Mouse (Mus musculus) CH12.LX (cell line): ENCODE measurements around the gene Cdh8.

ENCODE experiments used
- CTCF ChIP-seq, 2 experiments: IDR thresholded peaks in 1 of 2; conservative IDR thresholded peaks in 1 of 2; 2 replicates each; pipeline ENCODE4 v1.5.1; 2011 to 2012; ENCODE audit warnings: low read depth in 2 of 2, low read length in 2 of 2, improper control_type of control experiment in 1 of 2, inconsistent platforms in 1 of 2, mild to moderate bottlenecking in 1 of 2, moderate library complexity in 1 of 2
- E2F4 ChIP-seq: IDR thresholded peaks from 2 replicates; pipeline ENCODE4 v1.6.1; 2011; ENCODE audit warnings: low read depth, low read length, improper control_type of control experiment; ENCODE audit not compliant: insufficient replicate concordance
- EP300 ChIP-seq: IDR thresholded peaks from 2 replicates; pipeline ENCODE4 v1.6.1; 2011; ENCODE audit warnings: low read length, improper control_type of control experiment
- MAX ChIP-seq: IDR thresholded peaks from 2 replicates; pipeline ENCODE4 v1.6.1; 2011; ENCODE audit warnings: low read length, improper control_type of control experiment
- MXI1 ChIP-seq: IDR thresholded peaks from 2 replicates; pipeline ENCODE4 v1.6.1; 2011; ENCODE audit warnings: mild to moderate bottlenecking, low read depth, low read length, improper control_type of control experiment
- NRF1 ChIP-seq: IDR thresholded peaks from 2 replicates; pipeline ENCODE4 v1.6.1; 2014; ENCODE audit warnings: low read depth, mild to moderate bottlenecking, inconsistent platforms, low read length, improper control_type of control experiment, moderate library complexity
- POLR2A ChIP-seq: IDR thresholded peaks from 2 replicates; pipeline ENCODE4 v1.6.1; 2011; ENCODE audit warnings: low read depth, mild to moderate bottlenecking, improper control_type of control experiment, low read length
- POLR2AphosphoS2 ChIP-seq: IDR thresholded peaks from 2 replicates; pipeline ENCODE4 v1.6.1; 2011; ENCODE audit warnings: low read depth, low read length, improper control_type of control experiment
- TCF12 ChIP-seq: IDR thresholded peaks from 2 replicates; pipeline ENCODE4 v1.6.1; 2014; ENCODE audit warnings: low read depth, mild to moderate bottlenecking, inconsistent platforms, low read length, improper control_type of control experiment
- USF1 ChIP-seq: IDR thresholded peaks from 2 replicates; pipeline ENCODE4 v1.6.1; 2014; ENCODE audit warnings: low read depth, mild to moderate bottlenecking, inconsistent platforms, low read length, improper control_type of control experiment
- USF2 ChIP-seq: conservative IDR thresholded peaks from 2 replicates; pipeline ENCODE4 v1.6.1; 2011; ENCODE audit warnings: low read depth, low read length, improper control_type of control experiment

DNA sequence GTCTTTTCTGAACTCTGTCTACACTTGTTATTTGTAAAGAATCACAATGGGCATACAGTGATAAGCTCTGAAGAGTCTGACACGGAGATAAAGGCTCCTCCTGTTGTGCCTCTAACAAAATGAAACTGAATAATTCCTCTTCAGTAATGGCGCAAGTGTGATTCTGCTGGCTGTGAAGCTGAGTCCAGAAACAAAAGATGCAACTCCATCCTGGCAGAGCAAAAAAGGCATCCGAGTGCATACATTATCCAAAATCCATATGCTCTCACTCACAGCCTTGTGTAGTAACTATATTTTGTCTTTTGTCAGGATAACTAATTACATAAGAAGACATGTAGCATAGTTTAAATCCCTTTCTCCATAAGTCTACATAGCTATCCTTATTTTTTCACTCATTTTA lies 149.1 kb downstream of the Cdh8 start:
- TF ChIP-seq POLR2AphosphoS2: no peak
- TF ChIP-seq CTCF (conservative IDR thresholded peaks at IDR 0.05 in 1 of 2, IDR thresholded peaks at IDR 0.05 in 1 of 2; ENCODE audit: low read depth in 2 of 2, low read length in 2 of 2): no peak
- no peak for TF ChIP-seq MAX
- TF ChIP-seq NRF1: no peak
- TF ChIP-seq POLR2A: no peak
- TF ChIP-seq TCF12: no peak
- no peak for TF ChIP-seq E2F4
- no peak for TF ChIP-seq EP300
- no peak for TF ChIP-seq MXI1
- no peak for TF ChIP-seq USF2
- TF ChIP-seq USF1: no peak
